Mouse (Mus musculus) right cerebral cortex, postnatal 14 days (tissue): ENCODE data around the gene Vps45.
"Not testable (repeated sequence)": the region's sequence is repeated elsewhere in the genome, so short reads cannot be mapped to it uniquely, and the experiment has no call there.

Experiments
- DNase-seq: peaks from one replicate; pipeline ENCODE4 v3.0.0; 2022

The Vps45 gene

GRCm38 (mm10) chr3:95969277-95969676, 89.0 kb downstream of the Vps45 start:
- DNase-seq, result no peak

GRCm38 (mm10) chr3:95965518-95966451, 92.5 kb downstream of the Vps45 start:
- no peak for DNase-seq

DNA sequence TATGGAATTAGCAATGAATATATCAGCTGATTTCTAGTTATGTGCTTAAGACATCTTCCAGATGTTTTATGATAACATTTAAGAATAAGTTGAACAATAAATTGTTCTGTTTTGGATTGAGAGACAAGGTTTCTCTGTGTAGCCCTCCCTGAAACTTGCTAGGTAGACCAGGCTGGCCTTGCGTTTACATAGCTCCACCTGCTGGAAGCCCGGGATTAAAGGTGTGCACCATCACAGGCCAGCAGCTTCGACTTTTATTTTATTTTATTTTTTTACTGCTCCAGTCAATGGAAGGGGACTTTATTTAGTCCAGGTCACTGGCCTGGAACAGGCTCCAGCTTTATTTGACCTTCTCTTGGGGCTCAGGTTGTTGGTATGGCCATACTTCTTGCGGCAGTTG, 94.6 kb downstream of the Vps45 start:
- DNase-seq, result peak; percentile 43

DNA sequence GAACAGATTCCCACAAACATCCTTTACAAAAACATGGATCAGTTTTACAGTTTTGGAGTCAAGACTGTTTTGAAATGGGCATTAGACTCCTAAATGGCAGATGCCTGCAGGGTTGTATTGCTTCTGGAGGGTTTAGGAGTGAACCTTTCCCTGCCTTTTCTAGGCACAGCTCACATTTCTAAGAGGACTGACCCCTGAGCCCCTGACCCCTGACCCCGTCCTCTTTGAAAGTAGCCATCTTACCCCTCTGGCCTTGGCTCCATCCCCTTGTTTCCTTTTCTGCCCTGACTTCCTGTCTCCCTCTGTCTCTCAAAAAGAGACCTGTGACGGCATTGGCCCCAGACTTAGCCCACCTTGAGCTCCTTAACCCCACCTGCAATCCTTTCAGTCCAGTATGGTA, 95.0 kb downstream of the Vps45 start:
- no peak for DNase-seq

- not testable (repeated sequence) for DNase-seq
These were observed 96.1 kb downstream of the Vps45 start for GRCm38 (mm10) chr3:95962182-95962581.

GRCm38 (mm10) chr3:95959807-95960206, 98.5 kb downstream of the Vps45 start:
- DNase-seq, result no peak

GRCm38 (mm10) chr3:95959082-95959481, 99.2 kb downstream of the Vps45 start:
- no peak for DNase-seq

GRCm38 (mm10) chr3:95957359-95958148, 100.7 kb downstream of the Vps45 start:
- peak; percentile 41 for DNase-seq

- no peak for DNase-seq
These were observed 102.9 kb downstream of the Vps45 start for GRCm38 (mm10) chr3:95955318-95955717.

DNA sequence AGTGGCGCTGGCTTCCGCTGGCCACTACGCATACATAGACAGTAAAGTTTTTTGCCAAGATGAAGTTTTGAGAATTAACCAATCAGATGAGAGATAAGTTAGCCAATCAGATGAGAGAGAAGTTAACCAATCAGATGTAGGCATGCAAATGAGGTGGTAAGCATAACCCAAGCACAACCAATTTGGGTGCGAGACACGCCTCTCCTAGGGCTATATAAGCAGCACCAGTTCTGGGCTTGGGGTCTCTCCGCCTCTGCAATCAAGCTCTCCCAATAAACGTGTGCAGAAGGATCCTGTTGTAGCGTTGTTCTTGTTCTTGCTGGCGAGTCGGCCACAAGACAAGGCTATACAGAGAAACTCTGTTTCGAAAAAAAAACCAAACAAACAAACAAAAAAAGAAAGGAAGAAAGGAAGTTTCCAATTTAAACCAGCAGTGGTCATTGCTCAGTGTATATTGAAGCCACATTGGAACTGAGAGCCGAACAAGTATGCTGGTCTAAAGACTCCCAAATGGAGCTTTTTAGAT, 103.6 kb downstream of the Vps45 start:
- not testable (repeated sequence) for DNase-seq

- DNase-seq, result no peak
These were observed 104.7 kb downstream of the Vps45 start for GRCm38 (mm10) chr3:95953522-95953921.

DNA sequence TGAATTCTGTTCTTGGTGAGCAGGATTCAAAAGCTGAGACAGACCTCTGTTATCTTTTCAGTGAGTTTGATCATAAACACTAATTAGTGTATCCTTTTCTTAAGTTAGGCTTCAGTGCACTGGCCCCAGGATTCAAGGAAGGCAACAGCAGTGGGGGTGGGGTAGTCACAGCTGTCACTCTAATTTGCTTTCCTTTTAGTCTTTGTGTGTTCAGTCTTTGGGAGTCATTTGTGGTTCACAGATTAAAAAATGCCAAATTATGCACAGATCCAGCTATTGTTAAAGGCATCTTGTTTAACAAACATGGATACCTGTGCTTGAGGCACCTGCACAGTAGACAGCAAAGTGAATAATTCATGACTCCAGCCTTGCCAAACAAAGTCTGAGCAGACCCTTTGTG, 105.2 kb downstream of the Vps45 start:
- no peak for DNase-seq

DNA sequence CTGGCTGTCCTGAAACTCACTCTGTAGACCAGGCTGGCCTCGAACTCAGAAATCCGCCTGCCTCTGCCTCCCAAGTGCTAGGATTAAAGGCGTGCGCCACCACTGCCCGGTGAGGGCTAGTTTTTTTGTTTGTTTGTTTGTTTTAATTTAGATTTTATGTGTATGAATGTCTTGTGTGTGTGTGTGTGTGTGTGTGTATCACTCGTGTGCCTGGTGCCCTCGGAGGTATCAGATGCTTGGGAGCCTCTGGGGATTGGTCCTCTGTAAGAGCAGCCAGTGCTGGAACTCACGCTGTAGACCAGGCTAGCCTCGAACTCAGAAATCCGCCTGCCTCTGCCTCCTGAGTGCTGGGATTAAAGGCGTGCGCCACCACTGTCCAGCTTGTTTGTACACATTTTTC, 106.7 kb downstream of the Vps45 start:
- not testable (repeated sequence) for DNase-seq

- DNase-seq, result peak; percentile 85
These were observed 107.3 kb downstream of the Vps45 start for GRCm38 (mm10) chr3:95950763-95951551.
